In the genomic region with DNA sequence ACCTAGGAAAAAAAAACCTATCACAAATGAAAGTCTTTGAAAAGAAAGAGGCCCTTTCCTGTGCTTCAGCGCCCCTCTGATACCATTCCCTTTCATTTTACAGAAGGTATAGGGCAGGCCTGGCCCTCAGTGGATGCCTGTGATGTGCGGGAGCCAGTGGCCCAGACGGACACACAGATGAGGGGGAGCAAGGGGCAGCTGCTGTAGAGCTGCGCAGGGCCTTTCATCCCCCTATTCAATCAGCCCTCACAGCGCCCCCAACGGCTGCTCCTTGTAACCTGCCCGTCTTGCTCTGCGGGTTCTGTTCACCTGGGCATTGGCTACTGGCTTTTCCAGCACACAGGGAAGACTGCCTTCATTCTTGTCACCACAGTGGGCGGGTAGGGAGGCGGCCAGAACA, we compare ENCODE assay signal across 9 mouse cellular contexts.
DNase-seq lines count a peak whose midpoint lies in the region; ATAC-seq and TF ChIP-seq lines count a peak whose summit lies in the region.
"Had no signal": no experiment of that assay in that cellular context is flagged by ENCODE, and none has a peak within 500 bp of the region (broad histone marks: within the 10 kb centered on the region; RNA-seq: fewer than 3 reads in every experiment).

No protein-coding gene starts in this region.

- DNase-seq in kidney, postnatal 10 days, result peak; percentile 24
- peak; percentile 38 for DNase-seq in ES-E14 (ENCODE audit: low read depth, low spot score)
- peak; percentile 73 for DNase-seq in embryonic facial prominence, embryonic 10.5 days (ENCODE audit: low spot score)
- peak; percentile 31 for DNase-seq in mesoderm, embryonic 11.5 days (ENCODE audit: low read depth, low spot score)
- DNase-seq in T-cell, adult 2 months (ENCODE audit: low spot score), result no peak
- no peak for DNase-seq in adrenal gland, adult 18-20 months (ENCODE audit: low spot score in 2 of 2)

- no peaks in the 10 kb centered on the region for H3K9me3 ChIP-seq in kidney, embryonic 16.5 days (ENCODE audit: low read length)
- H3K9me3 ChIP-seq in ES-E14 (ENCODE audit: control insufficient read depth, insufficient read depth, low read depth, low read length), result no peaks in the 10 kb centered on the region
- H3K9me3 ChIP-seq in embryonic facial prominence, embryonic 10.5 days, result no peaks in the 10 kb centered on the region

- H3K36me3 ChIP-seq in kidney, embryonic 16.5 days (ENCODE audit: insufficient read depth, low read length), result no peaks in the 10 kb centered on the region
- no peaks in the 10 kb centered on the region for H3K36me3 ChIP-seq in ES-E14 (ENCODE audit: control insufficient read depth, insufficient read depth, low read length, poor library complexity, severe bottlenecking)
- no peaks in the 10 kb centered on the region for H3K36me3 ChIP-seq in embryonic facial prominence, embryonic 10.5 days (replicated peaks)

- no peak overlapping the region for H3K9ac ChIP-seq in kidney, embryonic 16.5 days (replicated peaks; ENCODE audit: low read length)
- no peak overlapping the region for H3K9ac ChIP-seq in ES-E14 (ENCODE audit: insufficient read depth, low read depth, low read length, poor library complexity, severe bottlenecking)

- no peaks in the 10 kb centered on the region for H3K4me1 ChIP-seq in kidney, embryonic 16.5 days (ENCODE audit: insufficient read depth, low read length)
- no peaks in the 10 kb centered on the region; a peak in 1 of 4 replicates for H3K4me1 ChIP-seq in ES-E14 (ENCODE audit: control insufficient read depth in 2 of 2, insufficient read depth in 2 of 2, low read length in 2 of 2, poor library complexity in 1 of 2)
- peaks cover 34% of the 10 kb centered on the region for H3K4me1 ChIP-seq in embryonic facial prominence, embryonic 10.5 days

- WGBS in kidney, embryonic 16.5 days, result 30% methylated on average over 10 of the region's 10 CpGs
- WGBS in embryonic facial prominence, embryonic 10.5 days, result 21% methylated on average over 10 of the region's 10 CpGs

- H3K27me3 ChIP-seq in kidney, embryonic 16.5 days (ENCODE audit: insufficient read depth, low read length), result no peaks in the 10 kb centered on the region
- H3K27me3 ChIP-seq in embryonic facial prominence, embryonic 10.5 days (replicated peaks; ENCODE audit: low read depth, poor library complexity, severe bottlenecking), result no peaks in the 10 kb centered on the region

- no peak for ATAC-seq in kidney, embryonic 16.5 days (ENCODE audit: low FRiP score, low TSS enrichment)
- no peak for ATAC-seq in CD4-positive, CD25-positive, alpha-beta regulatory T cell, adult 4 months

- H3K27ac ChIP-seq in kidney, embryonic 16.5 days (ENCODE audit: low read length), result no peak overlapping the region
- no peak overlapping the region for H3K27ac ChIP-seq in ES-E14 (ENCODE audit: insufficient read depth, low read depth, low read length, poor library complexity, severe bottlenecking)
- peak overlapping the region; percentile 65 for H3K27ac ChIP-seq in embryonic facial prominence, embryonic 10.5 days (replicated peaks)

- H3K4me2 ChIP-seq in kidney, embryonic 16.5 days (replicated peaks; ENCODE audit: low read depth, low read length), result no peak overlapping the region

- in situ Hi-C loops in ES-E14 (cut with MboI; ENCODE audit: low sequenced_read_pairs in 2 of 2, unreplicated experiment in 2 of 2), result no loop called here

- H3K4me3 ChIP-seq in kidney, embryonic 16.5 days (ENCODE audit: low read length), result no peak overlapping the region
- no peak overlapping the region for H3K4me3 ChIP-seq in ES-E14 (ENCODE audit: insufficient read depth in 1 of 2, low read depth in 1 of 2, low read length in 2 of 2, poor library complexity in 1 of 2, severe bottlenecking in 1 of 2)
- no peak overlapping the region for H3K4me3 ChIP-seq in embryonic facial prominence, embryonic 10.5 days
- H3K4me3 ChIP-seq: erythroblast, embryonic 14.5 days had no signal

TF ChIP-seq in ES-E14, 5 proteins besides CTCF, POLR2A, EP300 and RAD21:
- TF ChIP-seq ZNF384 (IDR thresholded peaks at IDR 0.05; ENCODE audit: low read depth, low read length), result no peak
- TF ChIP-seq HCFC1 (IDR thresholded peaks at IDR 0.05; ENCODE audit: borderline replicate concordance, insufficient read depth, low read length), result no peak
- TF ChIP-seq MAFK (IDR thresholded peaks at IDR 0.05; ENCODE audit: insufficient read depth, low read depth, low read length), result no peak
- TF ChIP-seq CHD2 (IDR thresholded peaks at IDR 0.05; ENCODE audit: low read depth, low read length), result no peak
- no peak for TF ChIP-seq ZC3H11A (IDR thresholded peaks at IDR 0.05; ENCODE audit: borderline replicate concordance, low read depth, low read length)

Comparison
In these comparisons a context has a peak if more than half of its experiments do, and no peak if none do; other contexts are left out.
1. DNase-seq: peak in kidney, postnatal 10 days (single experiment), ES-E14 (single experiment), embryonic facial prominence, embryonic 10.5 days (single experiment) and mesoderm, embryonic 11.5 days (single experiment); none in T-cell, adult 2 months (single experiment) and adrenal gland, adult 18-20 months (0 of 2).